Mouse (Mus musculus) erythroid progenitor cell, adult 5-6 weeks (primary cell): ENCODE measurements around the gene Mcm5. TPM values are rescaled to one million over a fixed set of nuclear protein-coding genes. Genes with fewer than 3 reads are reported as not detected.

Experiments
- ATAC-seq: replicated peaks from 2 replicates; pipeline ENCODE4 v1.8.0; 2016; ENCODE audit warnings: moderate number of reproducible peaks, mild to moderate bottlenecking, moderate TSS enrichment, inconsistent platforms; ENCODE audit not compliant: poor library complexity, low FRiP score, severe bottlenecking
- total RNA-seq, 2 experiments: library from RNA; stranded (forward) in 1 of 2; stranded (reverse) in 1 of 2; fragments of 150-400 nt in 1 of 2; fragments of 186-747, 209-891 nt in 1 of 2; gene quantifications; 2 replicates each; pipeline versions ENCODE4 v1.2.3 to v1.2.4; 2015 to 2017; ENCODE audit warnings: low replicate concordance in 2 of 2

Mcm5 gene
- total RNA-seq, 2 experiments from 2014 or later, result 104 to 166 TPM

DNA sequence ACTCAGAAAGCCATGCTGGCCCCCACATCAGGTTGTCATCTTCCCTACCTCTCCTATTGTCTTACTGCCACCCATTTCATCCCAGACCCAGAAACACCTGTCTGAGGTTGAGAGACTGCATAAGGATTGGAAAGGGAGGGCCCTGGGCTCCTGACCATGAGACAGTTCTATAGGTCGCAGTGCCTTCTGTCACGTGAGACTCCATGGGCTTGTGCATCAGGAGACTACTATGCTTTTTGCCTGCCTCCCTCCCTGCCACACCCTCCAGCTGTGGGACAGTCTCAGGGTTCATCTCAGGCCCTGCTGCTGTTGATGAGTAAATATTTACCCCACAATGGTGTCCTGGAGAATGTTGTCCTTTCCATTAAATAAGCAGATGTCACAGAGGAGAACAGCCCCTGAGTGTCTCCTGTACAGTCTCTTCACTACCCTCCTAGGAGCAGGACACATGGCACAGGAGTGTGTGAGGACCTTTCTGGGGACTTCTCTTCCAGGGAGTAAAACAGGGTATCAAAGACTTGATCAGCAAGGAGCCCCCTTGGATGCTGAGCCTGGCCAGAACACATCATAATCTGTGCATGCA, 46.5 kb downstream of the Mcm5 start:
- no peak for ATAC-seq

GRCm38 (mm10) chr8:75157471-75158230, 48.3 kb downstream of the Mcm5 start:
- no peak for ATAC-seq

- no peak for ATAC-seq
Observed at GRCm38 (mm10) chr8:75169363-75169762, 60.0 kb downstream of the Mcm5 start.

GRCm38 (mm10) chr8:75172009-75172685, 62.8 kb downstream of the Mcm5 start:
- no peak for ATAC-seq

Other genes starting within 250 kb of the Mcm5 start
- not detected in 2 replicates for gene Isx, start 236.4 kb upstream of the Mcm5 start, total RNA-seq (2015; ENCODE audit: low replicate concordance)
- not detected in 2 replicates for gene Isx, start 236.4 kb upstream of the Mcm5 start, total RNA-seq (2017; ENCODE audit: low replicate concordance)
- gene Hmgxb4, start 116.2 kb upstream of the Mcm5 start, total RNA-seq (2015; ENCODE audit: low replicate concordance), result 63.7 and 87.2 TPM in 2 replicates
- gene Hmgxb4, start 116.2 kb upstream of the Mcm5 start, total RNA-seq (2017; ENCODE audit: low replicate concordance), result 40.6 and 65.0 TPM in 2 replicates
- 17.3 and 18.0 TPM in 2 replicates for gene Tom1, start 75.9 kb upstream of the Mcm5 start, total RNA-seq (2015; ENCODE audit: low replicate concordance)
- 4.4 and 9.5 TPM in 2 replicates for gene Tom1, start 75.9 kb upstream of the Mcm5 start, total RNA-seq (2017; ENCODE audit: low replicate concordance)
- 66.7 and 90.8 TPM in 2 replicates for gene Hmox1, start 15.9 kb upstream of the Mcm5 start, total RNA-seq (2015; ENCODE audit: low replicate concordance)
- gene Hmox1, start 15.9 kb upstream of the Mcm5 start, total RNA-seq (2017; ENCODE audit: low replicate concordance), result 68.0 and 100 TPM in 2 replicates
- not detected in 2 replicates for gene Rasd2, start 104.4 kb downstream of the Mcm5 start, total RNA-seq (2015; ENCODE audit: low replicate concordance)
- gene Rasd2, start 104.4 kb downstream of the Mcm5 start, total RNA-seq (2017; ENCODE audit: low replicate concordance), result not detected in 2 replicates